Mouse (Mus musculus) midbrain, embryonic 12.5 days (tissue): Measurements from ENCODE around the gene Grtp1. TPM values are rescaled to one million over a fixed set of nuclear protein-coding genes. Genes with fewer than 3 reads are reported as not detected.
"Not testable (repeated sequence)": the region's sequence is repeated elsewhere in the genome, so short reads cannot be mapped to it uniquely, and the experiment has no call there.

ENCODE experiments used
- ATAC-seq: fragments of 200-750 bp; cut with Nextera tagmentation; 2 replicates; pipeline ENCODE4 v1.8.0; 2017; ENCODE audit warnings: low read depth, moderate TSS enrichment, moderate library complexity; ENCODE audit not compliant: low FRiP score
- H3K27ac ChIP-seq: fragments of 300-500 bp; sonication (generic); replicated peaks from 2 replicates; pipeline ENCODE4 v1.5.1; 2016; ENCODE audit warnings: mild to moderate bottlenecking
- H3K27me3 ChIP-seq: fragments of 300-500 bp; sonication (generic); 2 replicates; pipeline ENCODE4 v1.6.1; 2016; ENCODE audit warnings: mild to moderate bottlenecking
- H3K36me3 ChIP-seq: fragments of 300-500 bp; sonication (generic); 2 replicates; pipeline ENCODE4 v1.6.1; 2016
- H3K4me1 ChIP-seq: fragments of 300-500 bp; sonication (generic); 2 replicates; pipeline ENCODE4 v1.6.1; 2016
- H3K4me2 ChIP-seq: fragments of 300-500 bp; sonication (generic); replicated peaks from 2 replicates; pipeline ENCODE4 v1.6.1; 2016; ENCODE audit warnings: mild to moderate bottlenecking, moderate library complexity
- H3K4me3 ChIP-seq: fragments of 300-500 bp; sonication (generic); 2 replicates; pipeline ENCODE4 v1.5.1; 2016; ENCODE audit warnings: mild to moderate bottlenecking
- H3K9ac ChIP-seq: fragments of 300-500 bp; sonication (generic); replicated peaks from 2 replicates; pipeline ENCODE4 v1.6.1; 2016; ENCODE audit warnings: mild to moderate bottlenecking, moderate library complexity
- H3K9me3 ChIP-seq: fragments of 300-500 bp; sonication (generic); 2 replicates; pipeline ENCODE4 v1.6.1; 2016; ENCODE audit warnings: mild to moderate bottlenecking
- WGBS: fragments of 180-500 bp; shearing (Covaris S2); methylation state at CpG from one replicate; pipeline ENCODE4 v1.1.7; 2016; 5-methylcytosine and 5-hydroxymethylcytosine counted together
- microRNA counts: library from miRNA; unstranded; fragments of <30 nt; microRNA quantifications from one replicate; lab custom pipeline; 2017
- microRNA-seq: library from miRNA; unstranded; fragments of <30 nt; microRNA quantifications from one replicate; pipeline ENCODE4, GENCODE M21; 2017
- polyA plus RNA-seq: library from polyadenylated mRNA; unstranded; fragments of >200 nt; fragmentation: Nextera tagmentation; extraction: Ambion mirVana; gene quantifications from 2 replicates; pipeline ENCODE4 v1.2.1, GENCODE M21; 2016

Grtp1 gene
- polyA plus RNA-seq, 1 experiment from 2014 or later, result 16.4 TPM

DNA sequence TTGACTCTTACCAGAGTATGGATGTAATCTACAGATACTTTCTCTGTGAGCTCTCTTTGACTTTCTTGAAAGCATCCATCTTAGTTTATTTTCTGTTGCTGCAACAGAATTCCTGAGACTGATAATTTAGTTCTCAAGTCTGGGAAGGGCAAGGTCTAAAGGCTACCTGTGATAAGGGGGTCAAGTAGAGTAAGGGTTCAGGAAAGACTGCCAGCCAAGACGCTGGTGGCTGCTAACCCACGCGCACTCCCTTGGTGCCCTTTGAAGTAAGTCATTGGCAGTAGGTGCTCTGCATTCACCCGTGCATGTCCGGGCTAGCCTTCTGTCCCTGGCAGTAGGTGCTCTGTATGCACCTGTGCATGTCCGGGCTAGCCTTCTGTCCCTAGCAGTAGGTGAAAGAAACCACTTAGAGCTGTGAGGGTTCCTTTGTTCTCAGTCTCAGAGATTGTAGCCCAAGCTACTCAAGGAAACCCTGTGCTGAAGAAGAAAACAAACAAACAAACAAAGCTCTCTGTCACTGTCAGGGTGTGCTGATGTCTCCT, 60.7 kb downstream of the Grtp1 start:
- Histone ChIP-seq H3K36me3 (peaks cover 96% of the 10 kb centered on the region), H3K4me1 (no peaks in the 10 kb centered on the region), H3K9me3 (no peaks in the 10 kb centered on the region), H3K27ac (no peak overlapping the region), H3K9ac (no peak overlapping the region), H3K27me3 (no peaks in the 10 kb centered on the region), H3K4me3 (no peak overlapping the region), H3K4me2 (no peak overlapping the region)
- WGBS, result 94% methylated on average over 6 of the region's 6 CpGs
- ATAC-seq, result no peak

DNA sequence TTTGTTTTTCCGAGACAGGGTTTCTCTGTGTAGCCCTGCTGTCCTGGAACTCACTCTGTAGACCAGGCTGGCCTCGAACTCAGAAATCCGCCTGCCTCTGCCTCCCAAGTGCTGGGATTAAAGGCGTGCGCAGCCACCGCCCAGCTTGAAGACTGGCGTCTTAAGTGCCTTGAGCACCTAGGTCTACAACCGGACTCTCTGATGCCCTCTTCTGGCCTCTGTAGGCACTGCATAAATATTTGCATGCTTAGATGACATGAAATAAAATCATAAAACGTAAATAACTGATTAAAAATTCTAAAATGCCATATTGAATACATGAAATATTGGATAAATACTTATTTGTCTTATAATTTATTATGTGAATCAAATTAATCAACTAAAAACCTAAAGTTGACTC, 68.2 kb downstream of the Grtp1 start:
- not testable (repeated sequence) for H3K27me3 ChIP-seq, H3K4me2 ChIP-seq, H3K4me3 ChIP-seq, ATAC-seq, H3K9me3 ChIP-seq, H3K27ac ChIP-seq, H3K9ac ChIP-seq, H3K4me1 ChIP-seq
- WGBS, result 68% methylated on average over 9 of the region's 9 CpGs
- peaks cover 94% of the 10 kb centered on the region for H3K36me3 ChIP-seq

DNA sequence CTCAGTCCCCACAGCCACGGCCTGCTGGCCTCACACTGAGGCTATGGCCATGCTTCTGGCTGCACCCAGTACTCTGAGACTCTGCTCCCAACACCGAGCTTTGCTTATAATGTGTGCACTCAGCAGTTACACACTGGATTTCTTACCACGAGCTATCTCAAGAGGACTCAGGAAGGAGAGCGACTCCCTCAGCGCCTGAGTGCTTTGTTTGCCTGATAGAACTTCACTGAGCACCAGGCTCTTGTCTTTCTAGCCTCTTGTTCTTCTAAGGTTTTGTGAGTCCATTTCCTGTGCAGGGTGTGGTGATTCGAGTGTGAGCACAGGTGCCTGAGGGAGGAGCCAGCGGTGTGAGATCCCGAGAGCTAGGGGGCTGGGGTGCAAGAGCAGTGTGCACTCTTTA, 75.5 kb downstream of the Grtp1 start:
- H3K27me3 ChIP-seq, result no peaks in the 10 kb centered on the region
- no peak for ATAC-seq
- no peak overlapping the region for H3K4me2 ChIP-seq
- no peak overlapping the region for H3K9ac ChIP-seq
- H3K4me3 ChIP-seq, result no peak overlapping the region
- WGBS, result 95% methylated on average over 8 of the region's 8 CpGs
- H3K9me3 ChIP-seq, result no peaks in the 10 kb centered on the region
- no peaks in the 10 kb centered on the region for H3K4me1 ChIP-seq
- peaks cover 61% of the 10 kb centered on the region for H3K36me3 ChIP-seq
- no peak overlapping the region for H3K27ac ChIP-seq

DNA sequence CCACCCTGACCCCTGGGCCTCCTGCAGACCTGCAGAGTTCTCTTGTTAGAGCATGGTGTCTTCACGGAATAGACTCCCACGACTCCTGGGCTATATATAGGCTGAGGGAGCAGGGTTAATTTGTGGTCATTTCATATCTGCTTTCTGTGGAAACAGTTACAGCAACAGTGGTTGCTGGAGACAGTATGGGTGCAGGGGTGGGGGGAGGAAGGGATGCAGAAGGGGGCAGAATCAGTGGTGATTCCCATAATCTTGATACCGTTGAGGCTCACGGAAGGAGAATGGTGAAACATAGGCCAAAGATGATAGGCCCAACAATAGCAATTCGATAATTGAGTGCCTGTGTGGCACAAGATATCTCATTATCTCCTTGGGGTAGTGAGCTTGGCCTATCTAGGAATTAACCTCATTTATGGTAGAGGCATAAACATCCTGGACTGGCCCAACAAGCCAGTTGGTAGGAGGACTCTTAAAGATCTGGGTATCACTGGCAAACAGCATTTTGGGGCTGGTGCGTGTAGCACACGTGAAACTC, 77.5 kb downstream of the Grtp1 start:
- no peak overlapping the region for H3K9ac ChIP-seq
- no peaks in the 10 kb centered on the region for H3K4me1 ChIP-seq
- H3K27ac ChIP-seq, result no peak overlapping the region
- H3K36me3 ChIP-seq, result peaks cover 52% of the 10 kb centered on the region
- no peak for ATAC-seq
- no peak overlapping the region for H3K4me2 ChIP-seq
- no peak overlapping the region for H3K4me3 ChIP-seq
- H3K27me3 ChIP-seq, result no peaks in the 10 kb centered on the region
- H3K9me3 ChIP-seq, result no peaks in the 10 kb centered on the region
- WGBS, result 93% methylated on average over 7 of the region's 7 CpGs

MicroRNAs encoded within 50 kb of the gene (microRNA counts, 519-probe panel; counts per million panel counts)
- microRNA mmu-miR-1968 (lab: Ali Mortazavi, UCI), result not detected

Small RNA genes lying within 50 kb of the gene (microRNA-seq; reads per million reads assigned to microRNA genes)
- gene Mir1968, result 27.2 reads per million, percentile 37 among the genes with 10 or more reads in this experiment
- not detected for gene Mir7065

Other genes starting within 250 kb of the Grtp1 start
- gene F7, start 174.6 kb downstream of the Grtp1 start, polyA plus RNA-seq, result 0.12 and 0.15 TPM in 2 replicates
- gene F10, start 163.3 kb downstream of the Grtp1 start, polyA plus RNA-seq, result 0.50 and 0.52 TPM in 2 replicates
- gene Proz, start 139.7 kb downstream of the Grtp1 start, polyA plus RNA-seq, result 0.56 and 0.98 TPM in 2 replicates
- 58.9 and 62.3 TPM in 2 replicates for gene Pcid2, start 95.2 kb downstream of the Grtp1 start, polyA plus RNA-seq
- 82.1 and 86.1 TPM in 2 replicates for gene Cul4a, start 95.0 kb downstream of the Grtp1 start, polyA plus RNA-seq
- gene Lamp1, start 41.5 kb downstream of the Grtp1 start, polyA plus RNA-seq, result 242 and 251 TPM in 2 replicates
- 0.28 TPM in 1 of 2 replicates, not detected in the other for gene Adprhl1, start 53.5 kb upstream of the Grtp1 start, polyA plus RNA-seq
- gene Dcun1d2, start 87.5 kb upstream of the Grtp1 start, polyA plus RNA-seq, result 30.9 and 33.5 TPM in 2 replicates
- gene Tmco3, start 87.6 kb upstream of the Grtp1 start, polyA plus RNA-seq, result 36.5 and 47.8 TPM in 2 replicates
- 173 and 178 TPM in 2 replicates for gene Tfdp1, start 138.1 kb upstream of the Grtp1 start, polyA plus RNA-seq
- not detected in 2 replicates for gene Atp4b, start 196.2 kb upstream of the Grtp1 start, polyA plus RNA-seq
- 0.03 TPM in 1 of 2 replicates, not detected in the other for gene Grk1, start 204.5 kb upstream of the Grtp1 start, polyA plus RNA-seq
- not detected in 2 replicates for gene Tmem255b, start 234.6 kb upstream of the Grtp1 start, polyA plus RNA-seq